Mouse (Mus musculus): ENCODE results near the gene Ngfr.
A peak's percentile ranks its signal among the peaks of the same experiment; 100 is the strongest.
"Not testable (repeated sequence)": the region's sequence is repeated elsewhere in the genome, so short reads cannot be mapped to it uniquely, and the experiment has no call there.

Ngfr gene

GRCm38 (mm10) chr11:95587423-95587951 lies at the start of gene Ngfr:
Gene Ngfr (minus strand): TSS chr11:95587735.
- DNase-seq (ENCODE audit: low spot score in 2 of 2) = peak; percentile 38 to 65

DNA sequence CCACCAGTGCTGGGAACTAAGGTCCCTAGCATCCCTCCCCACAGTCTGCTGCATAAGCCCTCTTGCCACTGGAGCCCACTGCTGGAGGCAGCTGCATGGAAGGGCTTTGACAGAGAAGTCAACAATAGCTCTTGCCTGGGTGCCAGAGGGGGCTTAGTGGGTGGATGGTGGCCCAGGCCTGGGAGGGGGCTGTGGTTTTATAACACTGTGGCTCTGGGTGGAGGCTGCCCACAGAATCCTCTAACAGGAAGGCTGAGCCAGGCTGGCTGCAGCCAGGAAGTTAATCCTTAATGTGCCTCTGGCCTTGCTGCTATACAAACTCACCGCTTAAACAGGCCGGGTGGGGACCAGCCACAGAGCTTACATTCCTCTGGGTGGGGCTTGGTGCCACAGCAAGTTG lies 47.5 kb upstream of the Ngfr start:
- no peak for DNase-seq (ENCODE audit: low spot score in 2 of 2)

DNA sequence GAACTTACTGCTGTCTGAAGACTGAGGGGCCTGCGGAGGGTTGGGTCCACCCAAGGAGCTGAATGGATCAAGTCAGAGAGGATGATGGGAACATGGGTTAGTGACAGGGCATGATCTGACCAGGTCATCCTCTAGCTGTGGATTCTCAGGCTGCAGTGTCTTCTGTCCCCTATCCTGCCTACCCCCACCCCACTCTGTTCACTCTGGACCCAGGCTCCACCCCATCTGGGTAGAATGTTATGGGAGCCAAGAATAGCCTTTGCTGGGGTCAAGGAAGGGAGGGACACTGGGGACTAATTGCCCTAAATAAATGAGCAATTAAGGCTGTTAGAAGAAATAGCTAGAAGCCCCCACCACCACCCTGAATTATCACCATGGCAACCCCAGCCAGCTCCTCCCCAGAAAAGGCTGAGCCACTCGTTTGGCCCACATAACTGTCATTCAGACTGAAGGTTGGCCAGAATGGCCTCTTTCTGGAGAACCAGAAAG lies 46.0 kb upstream of the Ngfr start:
- no peak for DNase-seq (ENCODE audit: low spot score in 2 of 2)

GRCm38 (mm10) chr11:95632474-95632873 lies 44.9 kb upstream of the Ngfr start:
- no peak for DNase-seq (ENCODE audit: low spot score in 2 of 2)

DNA sequence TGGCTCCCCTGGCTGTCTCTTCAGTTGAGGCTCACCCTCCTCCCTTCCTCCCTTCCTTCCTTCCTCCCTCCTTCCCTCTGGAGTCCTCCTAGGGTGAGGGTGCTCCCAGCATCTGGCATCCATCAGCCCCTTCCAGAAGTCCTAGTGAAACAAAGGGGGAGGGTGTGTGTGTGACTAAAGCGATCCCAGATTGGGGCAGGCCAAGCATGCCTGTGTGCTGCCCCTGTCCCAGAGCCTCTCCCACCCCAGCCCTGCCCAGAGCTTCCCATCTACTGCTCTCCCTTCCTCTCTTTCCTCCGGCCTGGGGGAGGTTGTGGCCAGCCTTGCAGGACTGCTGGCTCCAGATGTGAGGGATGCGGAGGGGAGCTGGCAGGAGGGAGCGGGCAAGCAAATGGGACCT lies 43.8 kb upstream of the Ngfr start:
- no peak for DNase-seq (ENCODE audit: low spot score in 2 of 2)

GRCm38 (mm10) chr11:95630558-95630957 lies 43.0 kb upstream of the Ngfr start:
- no peak for DNase-seq (ENCODE audit: low spot score in 2 of 2)

- no peak for DNase-seq (ENCODE audit: low spot score in 2 of 2)
Observed at GRCm38 (mm10) chr11:95622426-95622825, 34.9 kb upstream of the Ngfr start.

GRCm38 (mm10) chr11:95621541-95622130 lies 34.1 kb upstream of the Ngfr start:
- DNase-seq (ENCODE audit: low spot score in 2 of 2) = no peak

DNA sequence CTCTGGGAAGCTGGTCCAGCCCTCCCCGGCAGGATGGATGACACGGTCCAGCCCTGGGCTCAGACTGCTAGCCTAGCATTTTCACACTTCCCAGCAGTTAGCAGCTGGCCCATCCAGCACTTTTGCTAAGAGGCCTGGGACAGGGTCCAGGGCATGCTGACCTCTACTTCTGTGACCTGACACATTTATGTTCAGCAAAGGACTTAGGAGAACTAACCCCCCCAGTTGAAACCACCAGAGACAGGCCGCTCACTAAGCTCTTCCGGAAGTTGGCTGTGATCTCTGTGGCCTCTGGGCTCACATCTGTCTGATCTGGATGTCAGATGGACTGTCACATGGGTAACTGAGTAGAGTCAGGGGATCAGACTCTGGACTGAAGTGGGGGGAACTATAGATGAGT lies 33.5 kb upstream of the Ngfr start:
- DNase-seq (ENCODE audit: low spot score in 2 of 2) = no peak

GRCm38 (mm10) chr11:95619886-95620444 lies 32.4 kb upstream of the Ngfr start:
- no peak for DNase-seq (ENCODE audit: low spot score in 2 of 2)

DNA sequence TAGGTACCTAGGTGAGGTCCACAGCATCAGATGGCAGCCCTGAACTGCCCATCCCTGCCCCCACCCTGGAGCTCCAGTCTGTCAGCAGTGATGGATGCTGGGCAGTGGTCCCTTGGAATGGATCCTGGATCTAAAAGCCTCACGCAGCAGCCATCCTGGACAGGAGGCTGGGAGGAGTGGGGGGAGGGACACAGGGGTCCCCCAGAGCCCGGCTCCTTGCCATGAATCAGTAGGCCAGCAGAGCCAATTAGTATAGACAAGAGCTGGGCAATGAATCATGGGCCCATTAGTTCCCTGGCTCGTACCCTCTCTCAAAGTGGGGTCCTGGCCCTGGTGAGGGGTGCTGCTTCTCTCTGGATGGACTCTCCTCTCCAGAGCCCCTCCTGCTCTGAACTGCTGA lies 31.5 kb upstream of the Ngfr start:
- DNase-seq (ENCODE audit: low spot score in 2 of 2) = peak in 1 of 2 experiments; percentile 40

- peak; percentile 69 to 72 for DNase-seq (ENCODE audit: low spot score in 2 of 2)
Observed at GRCm38 (mm10) chr11:95617785-95618465, 30.4 kb upstream of the Ngfr start.

GRCm38 (mm10) chr11:95614739-95615138 lies 27.2 kb upstream of the Ngfr start:
- DNase-seq (ENCODE audit: low spot score in 2 of 2) = no peak

- no peak for DNase-seq (ENCODE audit: low spot score in 2 of 2)
Observed at GRCm38 (mm10) chr11:95611283-95611682, 23.7 kb upstream of the Ngfr start.

- no peak for DNase-seq (ENCODE audit: low spot score in 2 of 2)
Observed at GRCm38 (mm10) chr11:95610391-95610902, 22.9 kb upstream of the Ngfr start.

- DNase-seq (ENCODE audit: low spot score in 2 of 2) = no peak
Observed at GRCm38 (mm10) chr11:95609924-95610323, 22.4 kb upstream of the Ngfr start.

- DNase-seq (ENCODE audit: low spot score in 2 of 2) = not testable (repeated sequence)
Observed at GRCm38 (mm10) chr11:95607286-95607685, 19.8 kb upstream of the Ngfr start.

DNA sequence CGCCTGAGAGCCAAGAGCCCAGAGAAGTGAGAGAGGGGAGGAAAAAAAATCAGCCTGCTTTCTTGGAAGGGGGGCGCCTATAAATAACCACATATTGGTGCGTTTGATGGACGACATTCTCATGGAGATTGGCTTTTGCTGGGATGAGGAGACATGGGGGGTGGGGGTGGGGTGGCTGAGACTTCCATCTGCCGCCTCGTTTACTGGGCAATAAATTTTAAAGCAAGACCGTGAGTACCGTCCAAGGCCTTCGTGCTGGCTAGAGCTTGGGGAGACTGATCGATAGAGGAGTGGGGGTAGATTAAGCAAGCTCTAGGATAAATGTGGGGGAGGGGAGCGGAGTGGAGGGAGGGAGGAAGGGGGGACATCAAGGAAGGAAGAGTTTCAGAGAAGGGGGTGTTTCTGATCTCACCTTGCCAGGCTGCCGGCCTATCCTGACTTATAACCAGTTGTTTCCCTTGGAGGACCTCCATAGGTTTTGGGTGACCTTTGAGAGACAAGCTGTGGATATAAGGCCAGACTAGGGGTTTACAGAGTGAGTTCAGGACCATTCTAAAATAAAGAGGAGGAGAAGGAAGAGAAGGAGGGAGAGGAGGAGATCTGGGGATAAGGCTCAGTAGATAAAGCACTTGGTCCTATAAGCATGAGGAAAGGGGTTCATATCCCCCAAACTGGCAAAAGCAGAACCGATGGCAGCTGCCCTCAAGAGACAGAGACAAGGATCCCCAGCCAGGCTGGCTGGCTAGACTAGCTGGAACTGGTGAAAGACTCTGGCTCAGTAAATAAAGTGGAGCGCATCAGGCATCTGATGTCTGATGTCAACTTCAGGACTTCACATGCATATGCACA lies 10.9 kb upstream of the Ngfr start:
- no peak for DNase-seq (ENCODE audit: low spot score in 2 of 2)

DNA sequence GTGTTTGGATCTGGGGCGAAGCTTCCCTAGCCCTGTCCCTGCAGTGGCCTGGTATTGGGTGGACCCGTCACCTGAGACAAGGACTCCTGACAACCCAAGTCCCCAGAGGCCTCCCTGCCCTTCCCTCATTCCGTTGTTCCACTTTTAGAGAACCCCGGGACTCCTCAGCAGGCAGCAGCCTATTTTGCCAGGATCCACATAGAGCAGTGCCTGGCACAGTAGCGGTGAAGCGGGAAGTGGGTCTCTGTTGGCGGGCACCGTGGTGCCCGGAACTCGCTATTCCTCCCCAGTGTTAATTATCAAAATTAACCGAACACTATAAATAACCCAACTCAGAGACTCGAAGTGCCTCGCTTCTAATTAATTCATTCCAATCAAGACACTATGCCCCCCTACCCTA lies 10.2 kb upstream of the Ngfr start:
- no peak for DNase-seq (ENCODE audit: low spot score in 2 of 2)

DNA sequence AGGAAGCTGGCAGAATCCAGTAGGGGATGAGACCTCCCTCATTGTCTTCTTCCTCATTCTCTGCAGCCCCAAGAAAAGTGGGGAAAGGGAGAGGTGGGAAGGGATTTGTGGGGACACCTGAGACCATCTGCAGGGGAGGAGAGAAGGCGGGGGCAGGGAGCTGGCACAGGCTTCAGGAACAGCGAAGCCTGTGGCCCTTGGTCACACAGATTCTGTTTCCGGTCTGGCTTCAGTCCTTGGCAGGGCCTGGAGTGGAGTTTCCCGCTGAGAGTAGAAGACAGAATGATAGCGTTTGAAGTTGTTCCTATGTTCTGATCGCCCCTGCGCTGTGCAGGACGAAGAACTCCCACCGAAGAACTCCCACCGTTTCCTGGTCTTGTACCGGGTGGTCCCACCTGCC lies 9.2 kb upstream of the Ngfr start:
- no peak for DNase-seq (ENCODE audit: low spot score in 2 of 2)

- no peak for DNase-seq (ENCODE audit: low spot score in 2 of 2)
Observed at GRCm38 (mm10) chr11:95596150-95596515, 8.6 kb upstream of the Ngfr start.
